Mouse (Mus musculus) embryonic facial prominence, embryonic 13.5 days (tissue): ENCODE data around the gene Slc5a5. TPM values are rescaled to one million over a fixed set of nuclear protein-coding genes. Genes with fewer than 3 reads are reported as not detected.

ENCODE experiments used
- ATAC-seq: fragments of 200-750 bp; cut with Nextera tagmentation; 2 replicates; pipeline ENCODE4 v1.8.0; 2017; ENCODE audit warnings: low read depth; ENCODE audit not compliant: insufficient number of reproducible peaks, insufficient read depth, low FRiP score, low TSS enrichment
- H3K27ac ChIP-seq: fragments of 300-500 bp; sonication (generic); 2 replicates; pipeline ENCODE4 v1.5.1; 2015; ENCODE audit warnings: moderate library complexity, mild to moderate bottlenecking, inconsistent platforms
- H3K27me3 ChIP-seq: fragments of 300-500 bp; sonication (generic); 2 replicates; pipeline ENCODE4 v1.6.1; 2015; ENCODE audit warnings: mild to moderate bottlenecking, inconsistent platforms
- H3K36me3 ChIP-seq: fragments of 300-500 bp; sonication (generic); 2 replicates; pipeline ENCODE4 v1.6.1; 2015; ENCODE audit warnings: mild to moderate bottlenecking, inconsistent platforms
- H3K4me1 ChIP-seq: fragments of 300-500 bp; sonication (generic); 2 replicates; pipeline ENCODE4 v1.6.1; 2015; ENCODE audit warnings: inconsistent platforms
- H3K4me2 ChIP-seq: fragments of 300-500 bp; sonication (generic); 2 replicates; pipeline ENCODE4 v1.6.1; 2015; ENCODE audit warnings: moderate library complexity, mild to moderate bottlenecking, inconsistent platforms
- H3K4me3 ChIP-seq: fragments of 300-500 bp; sonication (generic); 2 replicates; pipeline ENCODE4 v1.5.1; 2015; ENCODE audit warnings: mild to moderate bottlenecking, inconsistent platforms
- H3K9ac ChIP-seq: fragments of 300-500 bp; sonication (generic); 2 replicates; pipeline ENCODE4 v1.6.1; 2015; ENCODE audit warnings: mild to moderate bottlenecking, inconsistent platforms
- H3K9me3 ChIP-seq: fragments of 300-500 bp; sonication (generic); 2 replicates; pipeline ENCODE4 v1.6.1; 2016; ENCODE audit warnings: inconsistent platforms
- WGBS: fragments of 180-500 bp; shearing (Covaris S2); methylation state at CpG from one replicate; pipeline ENCODE4 v1.1.7; 2015; ENCODE audit warnings: mixed read lengths; 5-methylcytosine and 5-hydroxymethylcytosine counted together
- microRNA counts: library from miRNA; unstranded; fragments of <30 nt; microRNA quantifications from one replicate; lab custom pipeline; 2016
- microRNA-seq: library from miRNA; unstranded; fragments of <30 nt; microRNA quantifications from one replicate; pipeline ENCODE4, GENCODE M21; 2016
- polyA plus RNA-seq: library from polyadenylated mRNA; unstranded; fragments of >200 nt; fragmentation: Nextera tagmentation; extraction: Ambion mirVana; gene quantifications from 2 replicates; pipeline ENCODE4 v1.2.1, GENCODE M21; 2015

The Slc5a5 gene
- polyA plus RNA-seq, 1 experiment from 2014 or later = 0.18 TPM

GRCm38 (mm10) chr8:70840590-70840989 lies 52.0 kb downstream of the Slc5a5 start:
- Histone ChIP-seq H3K36me3 (peaks cover 13% of the 10 kb centered on the region), H3K9ac (no peak overlapping the region), H3K4me3 (no peak overlapping the region), H3K4me2 (no peak overlapping the region), H3K9me3 (no peaks in the 10 kb centered on the region), H3K27ac (no peak overlapping the region), H3K27me3 (no peaks in the 10 kb centered on the region), H3K4me1 (peaks cover 15% of the 10 kb centered on the region)
- 59% methylated on average over 10 of the region's 10 CpGs for WGBS
- ATAC-seq = no peak

- Histone ChIP-seq H3K9me3 (no peaks in the 10 kb centered on the region), H3K4me2 (peak within 1 kb of the TSS; percentile 80), H3K27ac (peak within 1 kb of the TSS; percentile 86), H3K9ac (peak within 1 kb of the TSS; percentile 83), H3K27me3 (no peaks in the 10 kb centered on the region), H3K36me3 (peaks cover 21% of the 10 kb centered on the region), H3K4me3 (peak within 1 kb of the TSS; percentile 70), H3K4me1 (peaks cover 15% of the 10 kb centered on the region)
- WGBS = 2% methylated on average over 55 of the region's 55 CpGs
- peak; percentile 97 for ATAC-seq
Measured at GRCm38 (mm10) chr8:70839408-70840351, 52.9 kb downstream of the Slc5a5 start, which contains the start of gene Arrdc2. Arrdc2 (minus strand) TSS chr8:70839720.

GRCm38 (mm10) chr8:70838654-70839407 lies 53.7 kb downstream of the Slc5a5 start:
- Histone ChIP-seq H3K9me3 (no peaks in the 10 kb centered on the region), H3K4me3 (peak overlapping the region; percentile 70), H3K27ac (peak overlapping the region; percentile 86), H3K4me1 (peaks cover 15% of the 10 kb centered on the region), H3K4me2 (peak overlapping the region; percentile 80), H3K9ac (peak overlapping the region; percentile 83), H3K27me3 (no peaks in the 10 kb centered on the region), H3K36me3 (peaks cover 22% of the 10 kb centered on the region)
- ATAC-seq = peak; percentile 23
- WGBS = 2% methylated on average over 66 of the region's 66 CpGs

GRCm38 (mm10) chr8:70836666-70837065 lies 55.9 kb downstream of the Slc5a5 start:
- no peak overlapping the region for H3K27ac ChIP-seq
- no peak overlapping the region for H3K4me2 ChIP-seq
- H3K36me3 ChIP-seq = peaks cover 22% of the 10 kb centered on the region
- H3K9ac ChIP-seq = no peak overlapping the region
- WGBS = 85% methylated on average over 12 of the region's 12 CpGs
- ATAC-seq = no peak
- no peak overlapping the region for H3K4me3 ChIP-seq
- no peaks in the 10 kb centered on the region for H3K27me3 ChIP-seq
- H3K9me3 ChIP-seq = no peaks in the 10 kb centered on the region
- peaks cover 15% of the 10 kb centered on the region for H3K4me1 ChIP-seq

GRCm38 (mm10) chr8:70834071-70834470 lies 58.5 kb downstream of the Slc5a5 start:
- WGBS = 92% methylated on average over 3 of the region's 3 CpGs
- no peak overlapping the region for H3K27ac ChIP-seq
- H3K4me2 ChIP-seq = no peak overlapping the region
- no peaks in the 10 kb centered on the region for H3K9me3 ChIP-seq
- H3K9ac ChIP-seq = no peak overlapping the region
- no peak for ATAC-seq
- H3K4me1 ChIP-seq = peaks cover 6% of the 10 kb centered on the region
- no peak overlapping the region for H3K4me3 ChIP-seq
- no peaks in the 10 kb centered on the region for H3K27me3 ChIP-seq
- H3K36me3 ChIP-seq = peaks cover 22% of the 10 kb centered on the region

- H3K9ac ChIP-seq = no peak overlapping the region
Measured at GRCm38 (mm10) chr8:70833520-70833919, 59.0 kb downstream of the Slc5a5 start.

GRCm38 (mm10) chr8:70833018-70833482 lies 59.5 kb downstream of the Slc5a5 start:
- Histone ChIP-seq H3K4me3 (no peak overlapping the region), H3K4me2 (no peak overlapping the region), H3K9me3 (no peaks in the 10 kb centered on the region), H3K36me3 (peaks cover 22% of the 10 kb centered on the region), H3K27me3 (no peaks in the 10 kb centered on the region), H3K4me1 (no peaks in the 10 kb centered on the region), H3K9ac (no peak overlapping the region), H3K27ac (no peak overlapping the region)
- WGBS = 52% methylated on average over 9 of the region's 9 CpGs
- ATAC-seq = no peak

More at GRCm38 (mm10) chr8:70833520-70833919, 59.0 kb downstream of the Slc5a5 start:
- Histone ChIP-seq H3K4me2 (no peak overlapping the region), H3K27ac (no peak overlapping the region), H3K4me1 (peaks cover 3% of the 10 kb centered on the region), H3K27me3 (no peaks in the 10 kb centered on the region), H3K9me3 (no peaks in the 10 kb centered on the region), H3K36me3 (peaks cover 22% of the 10 kb centered on the region), H3K4me3 (no peak overlapping the region)
- 45% methylated on average over 15 of the region's 15 CpGs for WGBS
- no peak for ATAC-seq

MicroRNAs within 50 kb of the gene (microRNA counts, 519-probe panel; counts per million panel counts)
- microRNA mmu-miR-1969 (lab: Ali Mortazavi, UCI) = 236 counts per million, percentile 44 among the panel's probes with 10 or more counts

Small RNA genes lying within 50 kb of the gene (microRNA-seq; reads per million reads assigned to microRNA genes)
- 2.0 reads per million, percentile 4 among the genes with 10 or more reads in this experiment for gene Mir1969
- not detected for gene Mir7067

Other genes starting within 250 kb of the Slc5a5 start
- gene Pgpep1, start 232.4 kb downstream of the Slc5a5 start, polyA plus RNA-seq = 50.5 and 63.1 TPM in 2 replicates
- gene Lsm4, start 219.5 kb downstream of the Slc5a5 start, polyA plus RNA-seq = 248 and 270 TPM in 2 replicates
- gene Jund, start 193.8 kb downstream of the Slc5a5 start, polyA plus RNA-seq = 54.7 and 68.5 TPM in 2 replicates
- gene Iqcn, start 189.3 kb downstream of the Slc5a5 start, polyA plus RNA-seq = 0.07 TPM in 1 of 2 replicates, not detected in the other
- gene Gm3336, start 174.2 kb downstream of the Slc5a5 start, polyA plus RNA-seq = not detected in 2 replicates
- 0.13 and 0.14 TPM in 2 replicates for gene Pde4c, start 169.0 kb downstream of the Slc5a5 start, polyA plus RNA-seq
- 23.8 TPM in 2 replicates for gene Rab3a, start 138.1 kb downstream of the Slc5a5 start, polyA plus RNA-seq
- gene Mpv17l2, start 131.8 kb downstream of the Slc5a5 start, polyA plus RNA-seq = 29.3 and 36.7 TPM in 2 replicates
- gene Pik3r2, start 116.0 kb downstream of the Slc5a5 start, polyA plus RNA-seq = 76.8 and 85.4 TPM in 2 replicates
- 12.5 and 13.8 TPM in 2 replicates for gene Mast3, start 87.7 kb downstream of the Slc5a5 start, polyA plus RNA-seq
- 0.07 and 0.54 TPM in 2 replicates for gene Il12rb1, start 84.3 kb downstream of the Slc5a5 start, polyA plus RNA-seq
- 5.9 and 7.7 TPM in 2 replicates for gene Arrdc2, start 53.0 kb downstream of the Slc5a5 start, polyA plus RNA-seq
- 3.2 and 5.3 TPM in 2 replicates for gene Kcnn1, start 29.5 kb downstream of the Slc5a5 start, polyA plus RNA-seq
- gene Ccdc124, start 18.8 kb downstream of the Slc5a5 start, polyA plus RNA-seq = 108 and 124 TPM in 2 replicates
- 4,412 and 4,959 TPM in 2 replicates for gene Rpl18a, start 4.7 kb upstream of the Slc5a5 start, polyA plus RNA-seq
- gene Map1s, start 13.2 kb upstream of the Slc5a5 start, polyA plus RNA-seq = 49.8 and 52.6 TPM in 2 replicates